Mouse (Mus musculus) gastrocnemius, postnatal 4 days (tissue): ENCODE data around the gene Pygb. TPM values are rescaled to one million over a fixed set of nuclear protein-coding genes. Genes with fewer than 3 reads are reported as not detected.

Experiments
- DNase-seq, 2 experiments: peaks; one replicate each; pipeline ENCODE4 v3.0.0; 2021 to 2022; ENCODE audit warnings: low spot score in 2 of 2, mixed read lengths in 2 of 2
- long read RNA-seq, 2 experiments: library from polyadenylated mRNA; stranded (forward); transcript quantifications; one replicate each; pipeline ENCODE4 v2.0.0; 2021
- total RNA-seq, 2 experiments: library from RNA; stranded (reverse); gene quantifications; 2 replicates each; pipeline ENCODE4 v1.2.3; 2021

The Pygb gene
- total RNA-seq, result 10 to 100 TPM; 32.0 to 34.0 TPM
- long read RNA-seq, experiment 1, transcript Pygb-201 (20 exons, 3,909 nt), result major isoform, 33 of 44 reads
- long read RNA-seq, experiment 1, partial matches to known transcripts, result 8 of 44 reads
- long read RNA-seq, experiment 1, other reads (novel, unspliced or antisense), result 3 of 44 reads
- long read RNA-seq, experiment 2, transcript Pygb-201 (20 exons, 3,909 nt), result major isoform, 47 of 56 reads
- long read RNA-seq, experiment 2, partial matches to known transcripts, result 6 of 56 reads
- long read RNA-seq, experiment 2, other reads (novel, unspliced or antisense), result 2 of 56 reads

DNA sequence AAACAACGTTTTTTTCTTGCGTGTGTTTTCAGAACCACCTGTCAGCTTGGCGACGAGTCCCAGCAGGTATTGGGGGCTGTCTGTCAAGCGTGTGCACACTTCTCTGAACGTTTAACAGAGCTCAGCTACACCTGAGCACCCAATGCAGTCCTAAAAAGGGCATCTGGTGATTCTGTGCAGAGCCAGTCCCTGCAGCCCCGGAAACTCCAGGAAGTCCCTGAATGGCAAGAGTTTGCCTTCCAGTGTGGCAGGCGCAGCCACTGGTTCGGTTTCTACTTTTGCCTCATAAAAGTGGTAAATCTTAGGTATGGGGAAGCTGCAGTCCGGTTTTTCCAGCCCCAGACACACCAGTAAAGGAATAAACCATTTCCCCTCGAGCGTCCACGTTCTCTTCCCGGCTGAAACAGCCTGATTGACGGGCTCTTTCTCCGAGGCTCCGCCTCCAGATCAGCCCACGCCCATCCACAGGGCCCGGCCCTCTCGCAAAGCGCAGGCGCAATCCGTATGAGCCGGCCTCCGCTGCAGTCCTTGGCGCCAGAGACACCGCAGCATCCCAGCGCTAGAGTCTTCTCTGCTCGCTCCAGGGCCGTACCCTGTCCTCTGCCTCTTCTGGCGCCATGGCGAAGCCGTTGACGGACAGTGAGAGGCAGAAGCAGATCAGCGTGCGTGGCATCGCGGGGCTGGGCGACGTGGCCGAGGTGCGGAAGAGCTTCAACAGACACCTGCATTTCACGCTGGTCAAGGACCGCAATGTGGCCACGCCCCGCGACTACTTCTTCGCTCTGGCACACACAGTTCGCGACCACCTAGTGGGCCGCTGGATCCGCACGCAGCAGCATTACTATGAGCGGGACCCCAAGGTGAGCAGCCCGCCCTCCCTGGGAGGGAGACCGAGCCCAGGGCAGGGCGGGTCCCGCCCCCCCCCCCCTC is at the start of gene Pygb:
Gene Pygb (plus strand): TSS at position 485 of the 930 bp plus-strand sequence.
- DNase-seq, result peak; percentile 71 to 86

DNA sequence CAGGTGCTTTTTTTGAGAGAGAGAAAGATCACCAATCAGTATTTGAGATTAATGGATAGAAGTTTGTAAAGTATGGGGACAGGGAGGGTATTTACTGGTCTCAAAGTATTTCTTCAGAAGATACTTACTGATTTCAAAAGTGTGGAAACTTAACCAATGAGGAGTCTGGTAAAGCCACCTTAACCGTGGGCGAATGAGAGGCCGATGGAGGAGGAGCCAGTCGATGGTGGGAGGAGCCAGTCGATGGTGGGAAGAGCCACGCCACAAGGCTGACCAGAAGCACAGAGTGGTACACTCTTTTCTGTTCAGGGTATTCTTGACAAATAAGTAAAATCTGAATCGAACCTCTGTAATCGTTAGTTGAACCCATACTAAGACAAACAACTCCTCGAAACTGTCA is 48.7 kb upstream of the Pygb start:
- no peak for DNase-seq

DNA sequence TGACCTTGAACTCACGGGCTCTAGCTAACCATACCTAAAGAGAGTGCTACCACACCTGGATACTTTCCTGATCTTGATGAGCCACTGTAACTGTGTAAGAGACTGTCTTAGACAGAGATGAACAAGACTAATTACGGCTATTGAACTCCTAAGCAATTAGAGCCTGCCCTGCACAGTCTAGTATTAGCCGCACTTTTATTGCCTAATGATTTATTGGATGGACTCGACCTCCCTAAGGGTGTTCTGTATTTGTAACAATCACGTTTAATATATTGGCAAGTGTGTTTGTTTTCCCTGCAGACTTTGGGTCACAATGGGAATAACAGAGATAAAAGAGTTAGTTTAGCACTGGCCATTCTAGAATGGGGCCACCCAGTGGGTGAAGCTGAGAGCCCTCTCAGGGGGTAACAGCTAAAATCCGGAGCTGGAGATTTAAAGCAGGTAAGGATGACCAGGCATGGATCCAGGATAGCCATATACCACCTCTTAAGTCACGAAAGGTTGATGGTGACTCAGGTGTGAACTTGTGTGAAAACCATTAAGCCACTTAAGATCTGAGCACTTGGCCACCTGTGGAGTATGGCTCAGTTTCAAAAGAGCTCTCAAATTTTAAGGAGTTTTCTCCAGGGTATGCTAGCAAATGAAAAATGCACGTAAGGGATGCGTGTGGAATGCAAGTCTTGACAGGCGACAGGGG is 46.2 kb upstream of the Pygb start:
- no peak for DNase-seq

DNA sequence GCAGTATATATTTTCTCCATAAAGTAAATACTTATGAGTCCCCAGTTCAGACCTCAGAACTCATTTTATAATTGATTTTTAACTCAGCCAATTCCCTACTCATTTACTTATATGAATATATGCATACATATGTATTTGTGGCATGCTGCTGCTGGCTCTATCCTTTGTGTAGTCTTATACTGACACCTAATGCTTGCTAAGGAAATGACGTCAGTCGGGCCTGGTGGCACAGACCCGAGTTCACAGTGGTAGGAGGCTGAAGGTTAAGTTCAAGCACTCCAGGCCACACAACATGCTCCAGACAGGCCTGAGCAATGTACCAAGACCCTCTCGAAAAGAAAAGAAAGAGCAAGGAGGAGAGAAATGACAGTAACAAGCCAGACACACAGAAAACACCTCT is 45.1 kb upstream of the Pygb start:
- no peak for DNase-seq

GRCm38 (mm10) chr2:150745016-150745415 is 41.5 kb upstream of the Pygb start:
- no peak for DNase-seq

GRCm38 (mm10) chr2:150748854-150749253 is 37.7 kb upstream of the Pygb start, which contains the start of gene Entpd6:
TSS of gene Entpd6 (plus strand) at chr2:150749042.
- DNase-seq, result peak; percentile 83 to 92

DNA sequence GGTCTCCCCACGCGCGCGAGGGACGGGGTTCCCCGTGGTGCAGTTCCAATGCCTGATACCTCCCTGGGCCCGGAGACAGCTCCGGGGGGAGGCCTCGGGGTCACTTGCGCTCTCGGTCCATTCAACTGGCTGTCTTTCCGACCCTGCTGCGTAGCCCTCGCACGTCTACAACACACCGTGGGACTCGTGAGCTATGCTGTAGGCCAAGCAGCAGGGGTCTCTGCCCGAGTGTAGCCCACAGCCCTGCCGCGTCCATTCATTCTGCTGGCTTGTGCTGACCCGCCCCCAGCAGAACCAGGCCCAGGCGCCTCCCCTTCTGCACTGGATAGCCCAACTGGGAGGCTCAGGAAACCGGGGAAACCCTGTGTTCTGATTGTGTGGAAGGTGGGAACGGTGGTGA is 37.3 kb upstream of the Pygb start:
- peak in 1 of 2 experiments; percentile 37 for DNase-seq

DNA sequence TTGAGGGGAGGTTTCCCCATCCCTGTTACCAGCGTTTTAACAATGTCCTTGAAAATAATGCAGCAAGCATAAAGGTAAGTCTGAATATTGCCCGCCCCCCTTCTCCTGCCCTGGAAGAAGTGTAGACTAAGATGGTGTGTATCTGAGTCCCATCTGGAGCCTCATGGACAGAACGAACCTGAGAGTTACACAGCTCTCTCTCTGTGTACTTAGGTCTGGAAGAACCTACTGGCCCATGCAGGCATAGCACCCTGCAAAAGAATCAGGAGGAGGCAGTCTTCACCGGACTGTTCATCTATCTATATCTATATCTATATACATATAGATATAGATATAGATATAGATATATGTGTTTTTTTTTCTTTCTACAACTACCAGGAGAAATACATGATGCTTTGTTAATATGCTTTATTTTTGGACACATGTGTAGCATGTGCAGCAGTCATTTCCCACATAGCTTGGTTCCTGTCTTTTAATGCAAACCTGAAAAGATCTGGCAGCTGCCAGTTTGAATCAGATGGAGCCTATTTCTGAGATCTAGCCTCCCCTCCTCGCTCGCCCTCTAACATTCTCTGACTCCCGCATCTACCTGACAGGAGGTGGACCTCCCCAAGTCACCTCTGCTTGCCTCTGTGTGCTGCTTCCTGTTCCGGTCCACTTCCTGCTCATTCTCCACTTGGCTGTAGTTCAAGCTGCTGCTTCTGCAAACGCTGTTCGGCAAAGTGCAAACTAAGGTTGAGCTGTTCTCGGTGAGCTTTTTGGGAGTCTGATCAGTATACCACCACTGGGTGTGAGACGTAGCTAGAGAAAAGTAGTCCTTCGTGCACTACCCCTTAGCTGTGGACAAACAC is 36.2 kb upstream of the Pygb start:
- DNase-seq, result no peak

GRCm38 (mm10) chr2:150755016-150755415 is 31.5 kb upstream of the Pygb start:
- no peak for DNase-seq

- no peak for DNase-seq
Observed at GRCm38 (mm10) chr2:150761476-150761875, 25.1 kb upstream of the Pygb start.

GRCm38 (mm10) chr2:150765619-150766018 is 20.9 kb upstream of the Pygb start:
- DNase-seq, result no peak

DNA sequence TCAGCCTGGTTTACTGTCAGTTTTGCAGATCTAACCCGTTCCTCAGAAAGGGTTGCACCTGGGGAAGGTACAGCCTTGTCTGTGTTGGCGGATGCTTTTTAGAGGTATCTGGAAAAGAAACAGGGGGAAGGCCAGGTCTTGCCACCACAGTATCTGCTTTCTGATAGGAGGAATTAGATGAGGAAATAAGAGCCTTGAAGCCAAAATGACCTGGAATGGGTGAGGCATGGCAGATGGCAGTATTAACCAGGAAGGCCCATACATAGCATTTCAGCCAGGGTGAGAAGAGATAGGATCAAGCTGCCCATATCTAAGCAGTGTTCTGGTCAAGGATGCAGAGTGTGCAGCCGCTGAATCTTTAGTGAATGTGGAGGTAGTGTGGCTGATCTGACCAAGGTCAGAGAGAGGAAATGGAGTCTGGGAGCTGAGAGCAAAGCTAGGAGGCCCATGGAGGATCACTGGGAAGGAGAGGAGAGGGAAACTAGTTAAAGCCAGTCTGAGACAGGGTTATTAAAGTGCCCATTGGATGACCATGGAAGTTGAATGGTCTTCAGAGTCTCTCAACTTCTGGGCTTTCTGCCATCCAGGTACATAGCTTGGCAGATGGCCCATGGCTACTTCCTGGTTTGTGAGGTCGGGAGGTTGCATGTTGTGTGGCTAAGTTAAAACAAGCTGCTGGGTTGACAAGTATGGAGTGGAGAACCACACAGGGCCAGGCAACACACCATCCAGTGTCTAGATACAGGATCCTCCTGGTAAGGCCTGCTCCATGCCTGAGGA is 20.3 kb upstream of the Pygb start:
- no peak for DNase-seq

DNA sequence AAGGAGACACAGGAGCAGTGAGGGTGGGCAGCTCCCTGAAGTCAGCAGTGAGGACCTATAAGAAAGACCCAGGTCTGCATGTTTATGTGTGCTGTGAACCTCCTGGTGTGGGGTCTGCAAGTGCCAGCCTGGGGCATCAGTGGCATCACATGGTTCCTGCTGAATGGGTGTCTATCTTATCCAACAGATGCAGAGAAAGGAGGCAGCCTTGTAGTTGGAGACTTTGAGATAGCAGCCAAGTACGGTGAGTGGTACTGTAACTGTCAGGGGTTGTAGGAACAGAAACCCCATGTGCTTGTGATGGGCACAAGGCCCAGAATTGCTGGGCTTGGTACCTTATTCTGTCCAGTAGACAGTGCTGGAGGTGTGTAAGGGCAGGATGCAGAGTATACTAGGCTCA is 17.9 kb upstream of the Pygb start:
- DNase-seq, result no peak

GRCm38 (mm10) chr2:150770747-150771146 is 15.8 kb upstream of the Pygb start:
- DNase-seq, result peak in 1 of 2 experiments; percentile 67

DNA sequence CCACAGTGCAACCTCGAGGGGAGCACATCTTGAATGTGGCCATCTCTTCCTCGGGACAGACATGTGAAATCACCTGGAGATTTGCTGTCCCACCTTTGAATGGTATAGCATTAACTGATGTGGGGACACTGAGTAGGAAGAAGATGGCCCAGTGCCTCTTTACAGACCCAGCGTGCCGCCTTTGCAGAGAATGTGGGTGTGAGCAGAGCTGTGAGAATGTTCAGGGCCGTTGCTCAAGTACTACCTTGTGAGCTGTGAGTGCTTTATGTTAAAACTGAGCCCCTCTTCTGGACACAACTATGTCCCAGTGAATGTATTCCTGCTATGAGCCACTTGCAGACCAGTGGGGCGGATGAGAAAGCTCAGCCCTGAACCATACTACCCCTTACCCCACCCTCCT is 15.4 kb upstream of the Pygb start:
- no peak for DNase-seq

DNA sequence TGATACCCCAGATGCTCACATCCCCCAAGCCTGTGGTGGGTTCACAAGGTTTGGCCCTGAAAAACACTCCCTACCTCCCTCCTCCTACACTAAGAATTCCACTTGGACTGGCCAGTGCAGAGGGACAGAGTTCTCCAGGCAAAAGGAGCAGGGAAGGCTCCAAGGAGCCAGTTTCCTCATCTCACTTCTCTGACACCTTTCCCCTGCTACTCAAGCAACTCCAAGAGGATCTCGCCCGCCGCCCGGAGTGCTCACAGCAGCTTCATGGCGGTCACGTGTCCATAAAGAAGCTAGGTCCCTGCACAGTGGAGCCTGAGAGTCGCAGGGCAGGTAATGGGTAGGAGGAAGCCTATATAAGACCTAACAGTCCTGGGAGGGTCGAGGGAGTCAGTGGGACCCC is 14.5 kb upstream of the Pygb start:
- DNase-seq, result no peak

- no peak for DNase-seq
Observed at GRCm38 (mm10) chr2:150772466-150773119, 13.9 kb upstream of the Pygb start.

GRCm38 (mm10) chr2:150782801-150783200 is 3.7 kb upstream of the Pygb start:
- DNase-seq, result no peak

- no peak for DNase-seq
Observed at GRCm38 (mm10) chr2:150787234-150787771, 768 bp downstream of the Pygb start.
